Mouse (Mus musculus): ENCODE data around the gene Olfr555. TPM values are rescaled to one million over a fixed set of nuclear protein-coding genes. Genes with fewer than 3 reads are reported as not detected.
"Not testable (repeated sequence)": the region's sequence is repeated elsewhere in the genome, so short reads cannot be mapped to it uniquely, and the experiment has no call there.

The Olfr555 gene
- not detected in 2 replicates for polyA plus RNA-seq (2016; fragmentation: Nextera tagmentation; extraction: Ambion mirVana)

DNA sequence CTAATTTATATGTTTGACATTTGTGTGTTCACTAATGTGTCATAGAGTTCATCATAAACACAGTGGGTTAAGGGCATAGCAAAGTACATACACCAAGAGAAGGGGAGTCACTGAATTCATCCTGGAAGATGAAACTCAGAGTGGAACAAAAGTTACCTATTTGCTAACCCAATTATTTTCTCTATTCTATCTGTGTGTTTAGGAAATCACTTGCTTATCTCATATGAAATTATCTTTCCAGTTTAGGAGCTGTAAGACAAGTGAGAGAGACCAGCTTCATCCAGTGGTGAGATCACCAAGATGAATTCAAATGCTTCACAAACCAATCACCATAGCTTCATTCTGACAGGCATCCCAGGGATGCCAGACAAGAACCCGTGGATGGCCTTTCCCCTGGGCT is at the start of gene Olfr555:
Gene Olfr555, plus strand, starts transcription at position 301 of the 400 bp plus-strand sequence.
- no peaks in the 10 kb centered on the region for H3K9me3 ChIP-seq
- no peaks in the 10 kb centered on the region for H3K4me1 ChIP-seq
- no peaks in the 10 kb centered on the region for H3K36me3 ChIP-seq
- H3K4me3 ChIP-seq: no peak within 1 kb of the TSS
- H3K27me3 ChIP-seq (ENCODE audit: insufficient read depth, poor library complexity, severe bottlenecking): no peaks in the 10 kb centered on the region
- WGBS: 67% methylated on average over 1 of the region's 1 CpGs
- H3K27ac ChIP-seq: no peak within 1 kb of the TSS
- DNase-seq (ENCODE audit: low spot score): no peak

DNA sequence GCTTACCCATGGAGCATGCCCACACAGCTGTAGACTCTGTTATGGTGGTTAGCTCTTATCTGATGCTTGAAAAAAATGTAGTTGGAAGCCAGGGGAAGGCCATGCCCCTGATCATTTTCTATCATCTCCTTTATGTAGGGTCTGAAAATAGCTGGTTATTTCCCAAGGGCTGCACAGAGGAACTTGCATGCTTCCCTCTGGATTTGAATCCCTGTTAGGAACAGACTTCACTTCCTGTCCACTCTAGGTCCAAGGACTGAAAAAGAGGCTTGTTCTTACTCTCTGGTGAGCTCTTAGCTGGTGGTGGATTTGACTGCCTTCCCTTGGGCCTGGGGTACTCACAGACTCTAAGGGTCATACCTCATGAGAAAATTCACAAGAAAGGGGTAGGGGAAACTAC is 40.5 kb upstream of the Olfr555 start, which contains the start of gene Olfr553:
Gene Olfr553, minus strand, starts transcription at position 101 of the 400 bp plus-strand sequence.
- no peaks in the 10 kb centered on the region for H3K9me3 ChIP-seq
- no peak within 1 kb of the TSS for H3K4me3 ChIP-seq
- no peaks in the 10 kb centered on the region for H3K27me3 ChIP-seq (ENCODE audit: insufficient read depth, poor library complexity, severe bottlenecking)
- H3K27ac ChIP-seq: no peak within 1 kb of the TSS
- DNase-seq (ENCODE audit: low spot score): no peak
- H3K36me3 ChIP-seq: no peaks in the 10 kb centered on the region
- H3K4me1 ChIP-seq: no peaks in the 10 kb centered on the region

GRCm38 (mm10) chr7:102619608-102620007 is 39.0 kb upstream of the Olfr555 start:
- WGBS: 56% methylated on average over 5 of the region's 5 CpGs
- no peak for DNase-seq (ENCODE audit: low spot score)
- Histone ChIP-seq H3K36me3 (no peaks in the 10 kb centered on the region), H3K9me3 (no peaks in the 10 kb centered on the region), H3K4me1 (no peaks in the 10 kb centered on the region), H3K27ac (no peak overlapping the region), H3K4me3 (no peak overlapping the region), H3K27me3 (ENCODE audit: insufficient read depth, poor library complexity, severe bottlenecking) (no peaks in the 10 kb centered on the region)

DNA sequence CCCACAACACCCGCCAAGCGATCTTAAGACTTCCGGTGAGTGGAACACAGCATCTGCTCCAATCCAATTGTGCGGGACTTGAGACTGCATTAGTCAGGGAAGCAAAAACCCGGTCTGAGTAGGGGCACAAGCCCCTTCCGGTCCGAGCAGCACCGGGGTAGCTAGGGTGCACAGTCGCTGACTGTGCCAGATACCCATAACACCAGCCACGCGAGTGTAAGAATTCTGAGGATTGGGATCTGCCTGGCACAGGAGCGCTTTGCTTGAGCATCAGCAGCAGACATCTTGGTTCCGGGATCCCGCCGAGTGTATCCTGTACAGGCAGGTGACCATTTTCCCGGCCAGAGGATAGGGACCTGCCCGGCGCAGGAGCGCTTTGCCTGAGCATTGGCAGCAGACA is 38.3 kb upstream of the Olfr555 start:
- H3K27me3 ChIP-seq (ENCODE audit: insufficient read depth, poor library complexity, severe bottlenecking); H3K36me3 ChIP-seq; H3K9me3 ChIP-seq; H3K4me1 ChIP-seq; H3K27ac ChIP-seq; DNase-seq (ENCODE audit: low spot score); H3K4me3 ChIP-seq: not testable (repeated sequence)
- WGBS: 72% methylated on average over 19 of the region's 19 CpGs

DNA sequence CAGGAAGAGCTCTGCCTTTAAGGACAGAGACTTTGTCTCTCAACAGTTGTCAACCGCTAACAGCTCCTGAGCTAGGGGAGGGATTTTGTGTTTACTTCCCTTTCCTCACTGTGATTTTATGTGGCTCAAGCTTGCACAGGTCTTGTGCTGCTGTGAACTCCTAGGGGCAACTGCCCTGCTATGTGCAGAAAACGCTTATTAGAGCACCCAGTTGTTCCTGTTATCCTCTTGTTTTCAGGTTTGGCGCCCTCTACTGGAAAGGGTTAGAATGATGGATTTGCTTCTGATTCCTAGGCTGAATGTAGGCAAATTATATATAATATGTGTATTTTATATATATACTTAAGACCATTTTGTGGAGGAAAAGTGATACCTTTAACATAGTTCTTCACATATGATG is 22.0 kb upstream of the Olfr555 start:
- WGBS: 33% methylated on average over 3 of the region's 3 CpGs
- no peak overlapping the region for H3K4me3 ChIP-seq
- no peaks in the 10 kb centered on the region for H3K27me3 ChIP-seq (ENCODE audit: insufficient read depth, poor library complexity, severe bottlenecking)
- H3K4me1 ChIP-seq: no peaks in the 10 kb centered on the region
- no peak overlapping the region for H3K27ac ChIP-seq
- no peaks in the 10 kb centered on the region for H3K36me3 ChIP-seq
- no peaks in the 10 kb centered on the region for H3K9me3 ChIP-seq
- no peak for DNase-seq (ENCODE audit: low spot score)

GRCm38 (mm10) chr7:102638132-102638531 is 20.5 kb upstream of the Olfr555 start, which contains the start of gene Olfr554:
Olfr554 (plus strand) TSS chr7:102638432.
- no peak for DNase-seq (ENCODE audit: low spot score)
- 51% methylated on average over 1 of the region's 1 CpGs for WGBS
- H3K27ac ChIP-seq: no peak within 1 kb of the TSS

GRCm38 (mm10) chr7:102644945-102645344 is 13.7 kb upstream of the Olfr555 start:
- 40% methylated on average over 4 of the region's 4 CpGs for WGBS
- not testable (repeated sequence) for DNase-seq (ENCODE audit: low spot score); H3K36me3 ChIP-seq

More at GRCm38 (mm10) chr7:102638132-102638531, 20.5 kb upstream of the Olfr555 start, which contains the start of gene Olfr554:
- Histone ChIP-seq H3K4me1 (no peaks in the 10 kb centered on the region), H3K4me3 (no peak within 1 kb of the TSS), H3K27me3 (ENCODE audit: insufficient read depth, poor library complexity, severe bottlenecking) (no peaks in the 10 kb centered on the region), H3K9me3 (no peaks in the 10 kb centered on the region), H3K36me3 (no peaks in the 10 kb centered on the region)

DNA sequence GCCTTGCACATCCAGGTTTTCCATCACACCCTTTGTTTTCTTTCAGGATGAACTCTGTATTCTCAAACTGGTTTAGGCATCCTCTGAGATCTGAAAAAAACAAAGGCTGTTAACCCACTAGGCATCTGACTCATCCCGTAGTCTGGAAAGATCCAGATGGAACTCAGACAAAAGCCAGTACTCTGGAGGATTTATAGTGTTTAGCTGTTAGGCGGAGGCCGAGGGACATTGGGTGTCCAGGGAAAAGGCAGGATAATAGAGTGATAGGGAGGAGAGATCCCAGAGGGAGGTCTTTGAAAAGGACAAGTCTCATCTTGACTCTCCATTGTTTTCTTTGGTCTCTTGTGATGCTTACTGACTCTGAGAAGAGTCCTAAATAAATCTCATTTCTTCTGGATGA is 6.0 kb downstream of the Olfr555 start, which contains the start of gene Olfr556:
Gene Olfr556, plus strand, starts transcription at position 301 of the 400 bp plus-strand sequence.
- Histone ChIP-seq H3K9me3 (no peaks in the 10 kb centered on the region), H3K36me3 (no peaks in the 10 kb centered on the region), H3K27ac (no peak within 1 kb of the TSS), H3K4me3 (no peak within 1 kb of the TSS), H3K4me1 (no peaks in the 10 kb centered on the region), H3K27me3 (ENCODE audit: insufficient read depth, poor library complexity, severe bottlenecking) (no peaks in the 10 kb centered on the region)
- DNase-seq (ENCODE audit: low spot score): no peak
- WGBS: 56% methylated on average over 3 of the region's 3 CpGs

More at GRCm38 (mm10) chr7:102644945-102645344, 13.7 kb upstream of the Olfr555 start:
- not testable (repeated sequence) for H3K9me3 ChIP-seq; H3K4me1 ChIP-seq; H3K27ac ChIP-seq; H3K4me3 ChIP-seq; H3K27me3 ChIP-seq (ENCODE audit: insufficient read depth, poor library complexity, severe bottlenecking)

GRCm38 (mm10) chr7:102665378-102665777 is 6.8 kb downstream of the Olfr555 start:
- no peak overlapping the region for H3K4me3 ChIP-seq
- H3K27me3 ChIP-seq (ENCODE audit: insufficient read depth, poor library complexity, severe bottlenecking): no peaks in the 10 kb centered on the region
- H3K4me1 ChIP-seq: no peaks in the 10 kb centered on the region
- WGBS: 29% methylated on average over 2 of the region's 2 CpGs
- no peaks in the 10 kb centered on the region for H3K36me3 ChIP-seq
- DNase-seq (ENCODE audit: low spot score): no peak
- H3K27ac ChIP-seq: no peak overlapping the region
- H3K9me3 ChIP-seq: no peaks in the 10 kb centered on the region

DNA sequence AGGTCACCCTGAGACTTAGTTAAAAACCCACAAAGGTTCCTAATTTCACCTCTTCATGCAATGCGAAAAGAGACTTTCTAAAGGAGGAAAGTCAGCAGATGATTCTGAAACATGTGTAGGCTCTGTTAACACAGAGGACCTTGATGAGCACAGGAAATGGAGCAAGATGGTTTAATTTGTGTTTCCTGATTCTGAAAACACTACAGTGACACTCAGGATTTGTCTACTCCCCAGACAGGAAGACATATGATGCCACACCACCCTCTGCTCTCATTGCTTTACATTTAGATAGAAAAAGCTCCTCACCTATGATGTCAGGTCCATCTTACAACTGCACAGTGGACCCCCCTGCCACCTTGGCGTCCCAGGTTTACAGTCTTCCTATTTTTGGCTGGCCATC is 17.6 kb downstream of the Olfr555 start:
- Histone ChIP-seq H3K9me3 (no peaks in the 10 kb centered on the region), H3K27ac (no peak overlapping the region), H3K4me1 (peaks cover 17% of the 10 kb centered on the region; the same call in 1 of the 2 replicates), H3K4me3 (no peak overlapping the region), H3K36me3 (peaks cover 18% of the 10 kb centered on the region; the same call in 1 of the 2 replicates), H3K27me3 (ENCODE audit: insufficient read depth, poor library complexity, severe bottlenecking) (no peaks in the 10 kb centered on the region)
- no peak for DNase-seq (ENCODE audit: low spot score)
- 76% methylated on average over 2 of the region's 2 CpGs for WGBS

DNA sequence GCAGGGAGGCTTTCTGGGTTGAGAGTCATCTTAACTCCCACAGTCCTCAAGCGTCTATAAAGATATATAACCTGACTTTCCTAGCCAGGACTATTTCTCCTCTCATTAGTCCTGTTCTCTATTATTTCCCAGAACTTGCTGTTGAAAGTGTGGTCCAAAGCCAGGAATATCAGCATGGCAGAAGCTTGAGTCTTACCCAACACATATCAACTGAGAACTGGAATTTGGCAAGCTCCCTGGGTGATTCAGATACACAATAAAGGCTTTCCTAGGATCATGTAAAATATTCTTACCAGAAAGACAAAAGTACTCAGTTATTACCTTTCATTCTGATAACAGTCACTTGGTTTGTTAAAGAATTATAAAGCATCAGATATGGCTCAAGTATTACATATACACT is 23.3 kb downstream of the Olfr555 start:
- Histone ChIP-seq H3K36me3 (peaks cover 38% of the 10 kb centered on the region), H3K9me3 (no peaks in the 10 kb centered on the region), H3K27me3 (ENCODE audit: insufficient read depth, poor library complexity, severe bottlenecking) (no peaks in the 10 kb centered on the region), H3K4me1 (peaks cover 17% of the 10 kb centered on the region; the same call in 1 of the 2 replicates), H3K27ac (no peak overlapping the region), H3K4me3 (no peak overlapping the region)
- no peak for DNase-seq (ENCODE audit: low spot score)
- 86% methylated on average over 1 of the region's 1 CpGs for WGBS

DNA sequence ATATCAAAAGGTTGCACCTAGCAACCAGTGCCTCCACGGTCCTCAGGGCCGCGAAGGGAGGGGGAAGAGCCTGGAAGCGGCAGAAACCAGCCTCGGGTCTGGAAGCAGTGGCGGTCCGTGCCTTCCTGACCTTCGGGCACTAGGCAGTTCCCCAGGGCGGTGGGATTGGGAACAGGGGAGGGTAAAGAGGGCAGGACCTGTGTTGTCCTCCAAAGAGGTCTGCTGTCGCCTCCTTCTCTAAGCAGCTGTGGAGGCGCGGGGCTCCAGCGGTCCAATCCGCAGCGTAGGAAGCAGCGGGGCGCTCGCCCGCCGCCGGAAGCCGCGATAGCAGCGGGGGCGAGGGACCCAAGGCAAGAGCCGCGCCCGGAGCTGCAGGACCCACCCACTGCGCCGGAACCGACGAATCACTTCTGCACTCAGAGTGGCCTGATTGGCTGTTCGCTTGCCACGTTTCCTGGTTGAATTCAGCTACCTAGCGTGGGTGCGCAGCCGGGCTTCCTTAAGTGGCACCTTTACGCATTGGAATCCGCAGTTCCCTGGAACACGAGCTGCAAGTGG is 28.4 kb downstream of the Olfr555 start, which contains the start of gene Trim68:
Gene Trim68, minus strand, starts transcription at position 384 of the 558 bp plus-strand sequence.
- WGBS: under 1% methylated on average over 40 of the region's 40 CpGs
- Histone ChIP-seq H3K36me3 (peaks cover 15% of the 10 kb centered on the region), H3K27me3 (ENCODE audit: insufficient read depth, poor library complexity, severe bottlenecking) (no peaks in the 10 kb centered on the region), H3K4me3 (peak within 1 kb of the TSS; percentile 63), H3K9me3 (no peaks in the 10 kb centered on the region), H3K27ac (peak within 1 kb of the TSS; percentile 88), H3K4me1 (no peaks in the 10 kb centered on the region)
- DNase-seq (ENCODE audit: low spot score): peak; percentile 98

GRCm38 (mm10) chr7:102695358-102696125 is 36.9 kb downstream of the Olfr555 start, which contains the start of gene Olfr557:
Olfr557 (plus strand) TSS chr7:102695910.
- Histone ChIP-seq H3K4me1 (no peaks in the 10 kb centered on the region), H3K4me3 (no peak within 1 kb of the TSS), H3K36me3 (no peaks in the 10 kb centered on the region), H3K9me3 (no peaks in the 10 kb centered on the region), H3K27ac (no peak within 1 kb of the TSS), H3K27me3 (ENCODE audit: insufficient read depth, poor library complexity, severe bottlenecking) (no peaks in the 10 kb centered on the region)
- 69% methylated on average over 5 of the region's 5 CpGs for WGBS
- no peak for DNase-seq (ENCODE audit: low spot score)

Data from heart, embryonic 10.5 days (tissue).